Mouse (Mus musculus): ENCODE data around the gene Acot13.
"Not testable (repeated sequence)": the region's sequence is repeated elsewhere in the genome, so short reads cannot be mapped to it uniquely, and the experiment has no call there.

Acot13 gene

GRCm38 (mm10) chr13:24831353-24832130 is at the start of gene Acot13, which contains the start of gene Tdp2:
Gene Acot13, minus strand, starts transcription at chr13:24831540.
Gene Tdp2, plus strand, starts transcription at chr13:24831679.
- DNase-seq: peak; percentile 97

- no peak for DNase-seq
Measured at GRCm38 (mm10) chr13:24880704-24881103, 49.4 kb upstream of the Acot13 start.

- no peak for DNase-seq
Measured at GRCm38 (mm10) chr13:24880208-24880607, 48.9 kb upstream of the Acot13 start.

- DNase-seq: no peak
Measured at GRCm38 (mm10) chr13:24879359-24880040, 48.2 kb upstream of the Acot13 start.

GRCm38 (mm10) chr13:24868233-24868632 is 36.9 kb upstream of the Acot13 start:
- no peak for DNase-seq

GRCm38 (mm10) chr13:24867789-24868188 is 36.4 kb upstream of the Acot13 start:
- no peak for DNase-seq

GRCm38 (mm10) chr13:24866430-24867402 is 35.4 kb upstream of the Acot13 start:
- no peak for DNase-seq

GRCm38 (mm10) chr13:24862520-24862919 is 31.2 kb upstream of the Acot13 start:
- DNase-seq: peak; percentile 84

- peak; percentile 5 for DNase-seq
Measured at GRCm38 (mm10) chr13:24862021-24862420, 30.7 kb upstream of the Acot13 start.

- no peak for DNase-seq
Measured at GRCm38 (mm10) chr13:24861084-24861483, 29.7 kb upstream of the Acot13 start.

GRCm38 (mm10) chr13:24859115-24859514 is 27.8 kb upstream of the Acot13 start:
- no peak for DNase-seq

- DNase-seq: no peak
Measured at GRCm38 (mm10) chr13:24852570-24852969, 21.2 kb upstream of the Acot13 start.

- no peak for DNase-seq
Measured at GRCm38 (mm10) chr13:24851989-24852388, 20.6 kb upstream of the Acot13 start.

- no peak for DNase-seq
Measured at GRCm38 (mm10) chr13:24849318-24849717, 18.0 kb upstream of the Acot13 start.

- peak; percentile 6 for DNase-seq
Measured at GRCm38 (mm10) chr13:24844983-24845955, 13.9 kb upstream of the Acot13 start, which contains the start of gene D130043K22Rik. Gene D130043K22Rik, plus strand, starts transcription at chr13:24845135.

- DNase-seq: no peak
Measured at GRCm38 (mm10) chr13:24841702-24842101, 10.4 kb upstream of the Acot13 start.

- DNase-seq: no peak
Measured at GRCm38 (mm10) chr13:24839831-24840230, 8.5 kb upstream of the Acot13 start.

- not testable (repeated sequence) for DNase-seq
Measured at GRCm38 (mm10) chr13:24837765-24838164, 6.4 kb upstream of the Acot13 start.

GRCm38 (mm10) chr13:24832811-24833155 is 1.4 kb upstream of the Acot13 start:
- no peak for DNase-seq

GRCm38 (mm10) chr13:24832131-24832810 is 931 bp upstream of the Acot13 start:
- no peak for DNase-seq

- DNase-seq: peak; percentile 12
Measured at GRCm38 (mm10) chr13:24830756-24831352, 486 bp downstream of the Acot13 start.
